Mouse (Mus musculus) thymus, postnatal 0 days (tissue): Measurements from ENCODE around the gene Scn5a. TPM values are rescaled to one million over a fixed set of nuclear protein-coding genes. Genes with fewer than 3 reads are reported as not detected.

Experiments used
- DNase-seq: peaks from one replicate; pipeline ENCODE4 v3.0.0-alpha.2; 2015; ENCODE audit warnings: low spot score
- polyA plus RNA-seq: library from polyadenylated mRNA; unstranded; fragments of >200 nt; fragmentation: Nextera tagmentation; extraction: Ambion mirVana; gene quantifications from 2 replicates; pipeline ENCODE4 v1.2.1, GENCODE M21; 2015

Scn5a gene
- polyA plus RNA-seq, 1 experiment from 2014 or later: 0.30 TPM

DNA sequence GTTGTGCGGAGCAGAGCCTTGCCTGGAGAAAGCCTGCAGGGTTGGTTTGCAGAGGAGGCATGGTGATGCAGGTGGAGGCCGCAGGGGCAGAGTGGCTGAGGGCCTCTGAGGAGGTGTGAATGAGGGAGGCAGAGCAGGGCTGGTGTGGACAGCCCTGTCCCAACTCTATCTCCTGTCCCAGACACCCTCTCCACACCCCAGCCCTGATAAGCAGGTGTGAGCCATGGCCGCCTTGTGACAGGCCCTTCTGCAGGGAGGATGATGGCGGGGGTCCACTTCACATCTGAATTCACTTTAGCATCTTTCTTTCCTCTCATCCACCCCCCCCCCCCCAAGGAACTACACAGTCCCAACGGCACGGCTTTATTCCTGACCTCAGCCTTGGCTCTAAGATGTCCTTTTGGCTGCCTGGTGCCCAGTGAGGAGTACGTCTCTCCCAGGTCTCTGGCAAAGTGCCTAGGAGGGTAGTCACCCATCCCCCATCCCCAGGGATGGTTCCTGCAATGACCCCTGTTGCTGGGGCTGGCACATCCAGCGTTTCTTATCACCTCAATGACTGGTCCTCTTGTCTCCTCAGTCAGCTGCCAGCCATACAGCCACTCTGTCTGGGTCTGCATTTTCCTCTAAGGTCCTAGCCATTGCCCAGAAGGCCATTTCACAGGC, 109.0 kb downstream of the Scn5a start:
- no peak for DNase-seq

DNA sequence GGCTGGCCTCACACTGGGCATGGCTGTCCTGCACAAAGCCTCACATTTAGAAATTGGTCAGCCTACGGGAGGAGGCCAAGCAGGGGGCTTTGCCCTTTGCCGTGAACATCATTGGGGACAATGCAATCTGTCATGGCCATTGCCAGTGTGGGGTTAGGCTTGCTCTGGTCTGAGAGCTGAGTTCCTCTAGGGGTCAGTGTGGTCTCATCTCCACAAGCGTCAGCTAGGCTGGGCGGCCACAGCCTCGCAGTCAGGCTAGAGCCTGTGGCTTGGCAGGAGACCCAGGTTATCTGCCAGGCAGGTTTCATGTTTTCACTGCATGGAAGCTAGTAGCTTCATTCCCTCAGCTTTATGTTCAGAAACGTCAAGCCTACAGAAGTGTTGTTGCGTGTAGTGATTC, 113.2 kb downstream of the Scn5a start:
- peak; percentile 27 for DNase-seq

DNA sequence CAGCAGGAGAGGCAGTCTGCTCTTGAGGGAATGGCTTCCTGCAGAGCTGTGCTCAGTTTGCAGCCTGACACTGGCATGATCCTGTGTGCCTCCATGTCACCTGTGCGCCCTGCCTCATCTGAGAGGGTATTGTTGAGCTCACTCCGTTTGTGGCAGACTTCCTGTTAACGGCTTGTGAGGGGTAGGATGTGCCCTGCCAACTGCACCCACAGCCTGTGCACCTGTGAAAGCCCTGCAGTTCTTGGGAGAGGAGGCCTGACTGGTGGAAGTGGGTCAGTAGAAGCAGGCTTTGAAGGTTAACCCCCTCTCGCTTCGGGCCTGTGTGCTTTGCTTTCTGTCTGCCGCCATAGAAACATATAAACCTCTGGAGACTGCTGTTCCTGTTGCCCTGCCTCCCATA, 113.8 kb downstream of the Scn5a start:
- DNase-seq: peak; percentile 91

DNA sequence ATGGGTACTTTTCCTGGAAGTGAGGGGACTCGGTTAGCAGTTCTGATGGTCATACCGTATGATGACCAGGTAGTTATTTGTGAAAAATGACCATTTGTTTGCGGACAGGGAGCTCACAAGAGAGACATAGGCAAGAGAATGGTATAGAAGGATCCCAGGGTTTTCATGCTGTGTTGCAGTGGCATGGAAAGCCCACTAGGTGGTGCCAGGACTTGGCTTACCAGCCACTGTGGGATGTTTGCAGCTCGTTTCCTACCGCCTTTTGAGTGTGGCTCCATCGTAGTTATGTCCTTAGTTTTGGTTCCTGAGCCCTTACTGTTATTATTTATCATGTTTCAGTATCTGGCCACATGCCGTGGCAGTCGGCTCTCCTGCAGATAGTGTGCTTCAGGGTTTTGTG, 118.4 kb downstream of the Scn5a start:
- DNase-seq: peak; percentile 81

DNA sequence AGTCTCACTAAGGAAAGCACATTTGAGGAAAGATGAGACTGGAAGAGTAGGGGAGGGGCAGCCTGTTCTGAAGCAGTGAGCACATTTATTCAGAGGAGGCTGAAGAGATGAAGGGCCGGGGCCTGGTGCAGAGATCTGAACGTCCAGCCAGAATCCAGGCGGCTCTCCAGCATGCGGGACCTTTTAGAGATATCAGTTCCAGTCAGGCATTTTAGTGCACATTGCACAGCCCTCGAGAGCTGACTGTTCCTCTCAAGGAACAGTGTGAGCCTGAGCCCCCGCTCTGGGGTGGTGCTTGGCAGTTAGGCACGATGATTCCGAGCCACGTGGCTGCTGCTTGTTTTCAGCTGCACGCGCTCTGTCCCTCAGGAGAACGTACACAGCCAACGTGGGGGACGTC, 121.7 kb downstream of the Scn5a start:
- DNase-seq: no peak

DNA sequence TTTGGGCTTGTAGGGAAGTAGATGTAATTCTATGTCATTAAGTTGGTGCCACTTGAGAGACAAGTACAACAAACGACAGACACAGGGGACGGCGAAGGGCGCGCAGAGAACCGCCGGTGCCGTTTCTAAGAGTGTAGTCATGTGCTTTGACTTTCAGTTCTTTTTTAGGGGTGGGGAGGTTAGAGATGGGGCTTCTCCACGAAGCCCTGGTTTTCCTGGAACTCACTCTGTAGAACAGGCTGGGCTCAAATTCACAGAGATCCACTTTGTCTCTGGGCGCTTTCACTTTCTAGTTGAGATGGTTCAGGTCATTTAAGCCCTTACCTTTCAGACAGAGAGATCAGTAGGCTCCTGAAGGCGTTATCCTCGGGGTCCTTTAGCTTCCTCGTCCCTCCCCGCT, 122.8 kb downstream of the Scn5a start:
- no peak for DNase-seq

DNA sequence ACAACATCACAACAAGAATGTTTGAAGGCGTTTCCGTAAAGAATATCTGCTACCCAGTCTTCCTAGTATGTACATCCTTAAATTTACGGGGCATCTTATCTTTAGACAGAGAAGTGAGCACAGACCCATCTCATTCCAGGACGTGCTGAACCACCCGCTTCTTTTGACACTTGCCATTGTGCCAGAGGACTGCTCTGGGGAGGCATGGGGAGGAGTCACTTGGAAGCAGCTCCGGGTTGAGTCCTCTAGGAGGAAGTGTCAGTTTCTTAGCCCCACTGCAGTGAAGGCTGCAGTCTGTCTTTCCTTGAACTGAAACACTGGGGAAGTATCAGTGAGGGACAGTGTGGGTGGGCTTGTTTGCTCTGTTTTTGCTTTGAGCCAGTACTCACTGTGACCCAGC, 133.1 kb downstream of the Scn5a start:
- no peak for DNase-seq

DNA sequence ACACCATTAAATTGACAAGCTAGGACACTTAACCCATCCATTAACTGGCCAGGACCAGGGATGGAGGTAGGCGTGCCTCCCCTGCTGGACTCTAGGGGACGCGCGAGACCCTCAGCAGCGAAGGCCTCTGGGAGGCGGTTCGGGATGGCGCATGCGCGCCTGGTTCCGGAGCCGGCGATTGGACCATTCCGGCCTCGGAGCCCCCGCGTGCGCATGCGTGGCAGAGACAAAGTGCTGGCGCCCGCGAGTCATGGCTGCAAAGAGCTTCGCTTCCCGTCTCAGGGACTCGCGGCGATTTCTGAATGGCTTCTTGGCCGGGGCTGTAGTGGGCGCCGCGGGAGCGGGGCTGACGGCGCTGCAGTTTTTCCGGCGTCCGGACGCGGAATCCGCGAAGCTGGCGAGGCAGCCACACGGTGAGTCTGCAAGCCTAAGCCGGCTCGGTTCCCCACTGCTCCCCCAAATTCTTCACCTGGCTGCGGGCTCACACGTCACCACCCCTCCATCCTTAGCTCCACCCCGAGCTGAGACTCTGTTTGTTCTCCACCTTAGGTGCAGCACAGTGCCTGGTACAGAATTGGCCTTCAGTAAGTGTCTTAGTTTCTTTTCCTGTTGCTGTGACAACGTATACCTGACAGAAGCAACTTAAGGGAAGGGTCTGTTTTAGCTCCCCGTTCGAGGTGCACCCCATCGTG, 133.9 kb downstream of the Scn5a start, which contains the start of gene Exog:
Gene Exog, plus strand, starts transcription at position 206 of the 692 bp plus-strand sequence.
- DNase-seq: peak; percentile 95

DNA sequence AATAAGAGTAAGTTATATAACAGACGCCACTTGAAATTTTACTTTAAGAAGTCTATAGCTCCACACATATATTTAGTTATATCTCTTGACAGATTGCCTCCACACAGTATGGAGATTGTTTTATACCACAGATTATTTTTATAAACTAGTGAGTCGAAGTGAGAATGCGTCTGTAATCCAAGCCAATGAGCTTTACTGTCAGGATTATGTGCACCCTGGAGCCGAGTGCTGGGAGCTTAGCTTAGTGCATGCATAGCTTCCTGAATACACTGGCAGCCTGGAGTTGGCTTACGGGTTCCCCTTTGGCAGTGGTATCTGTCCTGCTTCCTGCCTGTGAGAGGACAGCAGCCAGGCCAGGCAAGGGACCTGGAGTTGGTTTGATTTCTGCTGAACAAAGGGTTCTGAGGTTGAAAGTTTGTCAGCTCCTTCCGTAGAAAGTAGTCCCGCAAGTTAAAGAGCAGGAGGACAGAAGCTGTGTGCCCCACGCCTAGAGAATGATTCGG, 140.3 kb downstream of the Scn5a start:
- DNase-seq: no peak

DNA sequence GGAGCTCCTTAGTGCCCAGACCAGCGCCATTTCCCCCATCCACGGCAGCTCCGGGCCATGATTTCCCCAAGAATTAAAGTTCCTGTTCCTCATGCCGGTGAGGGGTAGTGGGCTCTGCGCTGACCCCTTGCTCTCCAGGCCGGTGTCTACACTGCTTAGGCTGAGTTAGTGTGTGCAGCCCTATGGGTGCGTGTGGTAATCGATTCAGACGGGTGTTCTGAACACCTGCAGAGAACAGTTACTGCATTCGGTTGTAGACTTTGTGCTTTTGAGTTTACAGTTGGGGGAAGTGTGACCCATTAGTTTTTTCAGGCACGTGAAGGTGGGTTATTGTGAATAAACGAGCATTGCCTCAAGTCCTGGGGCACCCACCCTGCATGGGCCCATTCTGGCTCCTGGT, 140.8 kb downstream of the Scn5a start:
- no peak for DNase-seq

DNA sequence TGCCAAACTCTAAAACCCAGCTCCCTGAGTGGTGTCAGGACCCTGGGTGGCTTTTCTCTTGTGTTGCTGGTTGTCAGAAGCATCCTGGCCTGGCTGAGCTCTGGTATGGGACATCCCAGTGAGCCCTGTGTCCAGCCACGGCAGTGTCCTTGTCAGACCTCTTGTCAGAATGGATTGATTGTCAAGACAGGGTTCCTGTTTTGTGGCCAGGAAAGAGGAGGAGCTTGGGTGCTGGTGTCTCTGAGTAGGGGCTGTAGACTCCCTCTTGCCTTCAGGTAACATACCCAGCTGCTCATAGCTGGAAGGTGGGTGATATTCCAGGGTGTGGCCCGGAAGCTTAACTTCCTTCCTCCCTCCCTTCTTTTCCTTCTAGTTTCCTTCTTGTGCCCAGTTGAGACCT, 143.0 kb downstream of the Scn5a start:
- DNase-seq: no peak

Other genes with a start within 250 kb of the Scn5a start
- 79.2 and 83.3 TPM in 2 replicates for gene Acaa1a, start 239.3 kb downstream of the Scn5a start, polyA plus RNA-seq
- 34.3 and 34.4 TPM in 2 replicates for gene Myd88, start 237.6 kb downstream of the Scn5a start, polyA plus RNA-seq
- 0.99 and 1.5 TPM in 2 replicates for gene Xylb, start 221.6 kb downstream of the Scn5a start, polyA plus RNA-seq
- gene Slc22a14, start 213.5 kb downstream of the Scn5a start, polyA plus RNA-seq: 0.09 TPM in 1 of 2 replicates, not detected in the other
- 3.5 and 5.6 TPM in 2 replicates for gene Acvr2b, start 176.9 kb downstream of the Scn5a start, polyA plus RNA-seq
- 20.9 and 21.4 TPM in 2 replicates for gene Exog, start 134.1 kb downstream of the Scn5a start, polyA plus RNA-seq
- gene Scn10a, start 140.3 kb upstream of the Scn5a start, polyA plus RNA-seq: not detected in 2 replicates
- 0.12 and 0.13 TPM in 2 replicates for gene Scn11a, start 246.4 kb upstream of the Scn5a start, polyA plus RNA-seq